Mouse (Mus musculus) neural tube, embryonic 14.5 days (tissue): ENCODE measurements around the gene Poglut1. TPM values are rescaled to one million over a fixed set of nuclear protein-coding genes. Genes with fewer than 3 reads are reported as not detected.

Experiments
- ATAC-seq: fragments of 200-750 bp; cut with Nextera tagmentation; 2 replicates; pipeline ENCODE4 v1.8.0; 2017; ENCODE audit warnings: low read depth, mild to moderate bottlenecking, moderate TSS enrichment, moderate library complexity
- H3K27ac ChIP-seq: fragments of 300-500 bp; sonication (generic); 2 replicates; pipeline ENCODE4 v1.5.1; 2014; ENCODE audit warnings: low read depth, mild to moderate bottlenecking, control low read depth, low read length, moderate library complexity, mixed read lengths
- H3K27me3 ChIP-seq: fragments of 300-500 bp; sonication (generic); 2 replicates; pipeline ENCODE4 v1.6.1; 2014; ENCODE audit warnings: low read length; ENCODE audit not compliant: control insufficient read depth, insufficient read depth
- H3K36me3 ChIP-seq: fragments of 300-500 bp; sonication (generic); 2 replicates; pipeline ENCODE4 v1.6.1; 2014; ENCODE audit warnings: low read length, mixed read lengths; ENCODE audit not compliant: control insufficient read depth, insufficient read depth
- H3K4me1 ChIP-seq: fragments of 300-500 bp; sonication (generic); 2 replicates; pipeline ENCODE4 v1.6.1; 2014; ENCODE audit warnings: low read length; ENCODE audit not compliant: control insufficient read depth, insufficient read depth
- H3K4me2 ChIP-seq: fragments of 300-500 bp; sonication (generic); 2 replicates; pipeline ENCODE4 v1.6.1; 2014; ENCODE audit warnings: mild to moderate bottlenecking, low read depth, low read length, control low read depth
- H3K4me3 ChIP-seq: fragments of 300-500 bp; sonication (generic); 2 replicates; pipeline ENCODE4 v1.5.1; 2014; ENCODE audit warnings: low read depth, low read length, control low read depth, mixed read lengths
- H3K9ac ChIP-seq: fragments of 300-500 bp; sonication (generic); replicated peaks from 2 replicates; pipeline ENCODE4 v1.6.1; 2014; ENCODE audit warnings: low read depth, mild to moderate bottlenecking, control low read depth, low read length, mixed read lengths
- H3K9me3 ChIP-seq: fragments of 300-500 bp; sonication (generic); 2 replicates; pipeline ENCODE4 v1.6.1; 2016; ENCODE audit warnings: low read length; ENCODE audit not compliant: control insufficient read depth
- WGBS: fragments of 180-500 bp; shearing (Covaris S2); extraction: QIAGEN DNeasy Blood & Tissue Kit; methylation state at CpG from one replicate; pipeline ENCODE4 v1.1.7; 2014; 5-methylcytosine and 5-hydroxymethylcytosine counted together
- polyA plus RNA-seq: library from polyadenylated mRNA; unstranded; fragments of >200 nt; fragmentation: Nextera tagmentation; extraction: Ambion mirVana; gene quantifications from 2 replicates; pipeline ENCODE4 v1.2.1, GENCODE M21; 2014

Gene Poglut1
- polyA plus RNA-seq, 1 experiment from 2014 or later: 57.0 TPM

DNA sequence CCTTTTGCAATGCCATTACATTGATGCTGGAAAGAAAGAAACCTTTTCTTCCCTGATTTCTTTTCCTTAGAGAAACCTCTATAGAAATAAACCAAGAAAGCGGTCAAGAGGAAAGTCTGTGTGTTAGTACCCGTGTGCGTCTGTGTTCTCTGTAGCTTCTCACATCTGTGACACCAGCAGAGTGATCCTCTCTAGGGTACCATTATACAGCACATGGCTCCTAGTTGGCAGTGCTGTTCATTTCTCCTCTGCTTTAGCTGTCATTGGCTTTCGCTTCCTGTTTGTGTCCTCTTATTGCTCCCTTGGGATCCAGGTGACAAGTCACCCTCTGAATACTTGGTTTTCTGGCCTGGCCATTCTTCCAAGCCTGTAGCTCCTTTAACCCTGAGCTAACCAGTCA, 37.5 kb upstream of the Poglut1 start:
- no peak overlapping the region for H3K4me2 ChIP-seq
- H3K27ac ChIP-seq: no peak overlapping the region
- no peak overlapping the region for H3K4me3 ChIP-seq
- peaks cover 36% of the 10 kb centered on the region for H3K36me3 ChIP-seq
- no peak for ATAC-seq
- H3K4me1 ChIP-seq: no peaks in the 10 kb centered on the region
- H3K9ac ChIP-seq: no peak overlapping the region
- H3K9me3 ChIP-seq: no peaks in the 10 kb centered on the region
- WGBS: 54% methylated on average over 4 of the region's 4 CpGs
- no peaks in the 10 kb centered on the region for H3K27me3 ChIP-seq

DNA sequence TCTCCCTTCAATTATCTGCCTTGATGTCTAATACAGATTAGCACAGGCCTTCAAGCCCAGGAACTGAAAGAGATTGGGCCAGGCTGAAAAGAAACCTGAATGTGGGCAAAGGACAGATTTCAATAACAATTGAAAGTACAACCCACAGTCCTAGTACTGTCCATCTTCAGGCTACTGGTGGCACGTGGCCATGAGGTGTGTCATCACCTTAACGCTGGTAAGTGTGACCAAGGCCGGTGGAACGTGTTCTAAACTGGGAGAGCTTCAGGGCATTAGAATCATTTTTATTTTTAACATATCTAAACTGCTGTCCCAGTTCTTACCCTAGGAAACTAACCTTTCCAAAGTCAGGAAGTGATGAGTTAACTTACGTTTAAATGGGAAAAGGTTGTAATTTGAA, 37.1 kb upstream of the Poglut1 start:
- Histone ChIP-seq H3K9ac (no peak overlapping the region), H3K9me3 (no peaks in the 10 kb centered on the region), H3K27me3 (no peaks in the 10 kb centered on the region), H3K4me1 (no peaks in the 10 kb centered on the region), H3K4me2 (no peak overlapping the region), H3K27ac (no peak overlapping the region), H3K4me3 (no peak overlapping the region), H3K36me3 (peaks cover 36% of the 10 kb centered on the region)
- no peak for ATAC-seq
- 97% methylated on average over 5 of the region's 5 CpGs for WGBS

DNA sequence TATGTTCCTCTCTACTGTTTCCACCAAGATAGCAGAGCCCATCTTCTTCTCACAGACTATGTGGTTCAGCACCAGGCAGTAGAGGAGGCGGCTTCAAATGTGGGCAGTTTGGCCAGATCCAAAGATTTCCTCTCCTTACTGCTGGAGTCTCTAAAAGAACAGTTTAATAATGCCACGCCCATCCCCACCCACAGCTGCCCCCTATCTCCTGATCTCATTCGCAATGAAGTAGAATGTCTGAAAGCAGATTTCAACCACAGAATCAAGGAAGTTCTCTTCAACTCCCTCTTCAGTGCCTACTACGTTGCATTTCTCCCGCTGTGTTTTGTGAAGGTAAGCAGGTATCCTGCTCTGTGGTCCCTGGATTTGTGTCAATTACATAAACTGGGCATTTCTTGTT, 35.1 kb upstream of the Poglut1 start:
- WGBS: 96% methylated on average over 5 of the region's 5 CpGs
- Histone ChIP-seq H3K27ac (no peak overlapping the region), H3K27me3 (no peaks in the 10 kb centered on the region), H3K36me3 (peaks cover 28% of the 10 kb centered on the region), H3K4me2 (no peak overlapping the region), H3K4me1 (no peaks in the 10 kb centered on the region), H3K9me3 (no peaks in the 10 kb centered on the region), H3K9ac (no peak overlapping the region), H3K4me3 (no peak overlapping the region)
- no peak for ATAC-seq

DNA sequence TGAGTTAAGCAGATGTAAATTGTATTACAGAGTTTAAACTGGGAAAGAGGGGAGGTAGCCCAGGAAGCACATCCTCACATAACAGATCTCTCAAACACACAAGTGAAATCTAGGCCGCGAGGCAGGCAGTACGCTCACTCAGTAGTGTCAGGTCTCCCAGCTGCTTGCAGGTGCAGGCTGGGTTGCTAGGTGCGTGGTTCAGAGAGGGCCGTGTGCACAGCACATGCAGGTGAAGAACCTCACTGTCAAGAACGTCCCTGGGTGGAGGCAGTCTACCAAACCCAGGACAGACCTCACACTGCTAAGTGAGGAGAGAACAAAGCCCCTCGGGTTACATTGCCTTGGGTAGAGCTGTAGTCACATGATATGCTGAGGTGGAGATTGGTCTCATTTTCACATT, 34.7 kb upstream of the Poglut1 start:
- Histone ChIP-seq H3K4me2 (no peak overlapping the region), H3K4me3 (no peak overlapping the region), H3K27ac (no peak overlapping the region), H3K36me3 (peaks cover 28% of the 10 kb centered on the region), H3K4me1 (no peaks in the 10 kb centered on the region), H3K27me3 (no peaks in the 10 kb centered on the region), H3K9ac (no peak overlapping the region), H3K9me3 (no peaks in the 10 kb centered on the region)
- ATAC-seq: no peak
- WGBS: 98% methylated on average over 7 of the region's 7 CpGs

DNA sequence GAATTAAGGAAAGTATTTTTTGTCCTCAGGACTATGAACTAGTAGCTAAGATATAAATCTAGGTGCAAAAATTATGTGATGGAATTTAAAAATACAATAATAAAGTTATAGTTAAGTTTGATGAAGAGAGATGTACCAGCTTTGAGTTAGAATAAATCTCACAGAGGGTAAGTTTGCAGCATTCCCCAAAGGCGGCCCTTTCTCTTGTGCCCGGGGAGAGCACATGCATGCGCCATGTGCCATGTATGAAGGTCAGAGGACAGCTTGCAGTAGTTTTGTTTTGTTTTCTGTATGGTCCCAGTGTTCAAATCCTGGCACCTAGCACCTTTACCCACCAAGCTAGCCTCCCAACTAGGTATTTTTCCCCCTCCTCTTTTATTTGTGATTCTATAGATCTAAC, 21.4 kb upstream of the Poglut1 start:
- Histone ChIP-seq H3K4me3 (no peak overlapping the region), H3K27ac (no peak overlapping the region), H3K9ac (no peak overlapping the region), H3K36me3 (peaks cover 11% of the 10 kb centered on the region), H3K4me1 (no peaks in the 10 kb centered on the region), H3K9me3 (no peaks in the 10 kb centered on the region), H3K4me2 (no peak overlapping the region), H3K27me3 (no peaks in the 10 kb centered on the region)
- WGBS: 98% methylated on average over 3 of the region's 3 CpGs
- no peak for ATAC-seq

DNA sequence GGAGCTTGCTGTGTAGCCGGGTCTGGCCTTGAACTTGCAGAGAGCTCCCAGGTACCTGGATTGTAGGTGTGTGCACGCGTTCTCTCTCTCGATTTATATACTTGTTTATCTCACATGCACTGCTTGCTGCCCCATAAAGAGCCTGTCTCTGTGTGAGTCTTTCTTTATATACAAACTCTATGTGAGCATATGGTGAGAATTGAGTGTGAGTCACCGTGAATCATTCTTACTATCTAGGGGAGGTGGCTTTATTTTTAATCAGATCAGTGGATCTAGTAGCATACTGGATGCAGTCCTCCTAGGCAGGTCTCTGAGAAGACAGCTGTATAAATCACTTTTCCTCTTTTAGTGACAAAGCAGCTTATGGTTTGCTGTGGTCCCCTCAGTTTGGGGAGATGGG, 18.1 kb upstream of the Poglut1 start:
- Histone ChIP-seq H3K36me3 (peaks cover 5% of the 10 kb centered on the region), H3K4me1 (peaks cover 10% of the 10 kb centered on the region), H3K9ac (no peak overlapping the region), H3K4me2 (no peak overlapping the region), H3K27ac (no peak overlapping the region), H3K4me3 (no peak overlapping the region), H3K27me3 (no peaks in the 10 kb centered on the region), H3K9me3 (no peaks in the 10 kb centered on the region)
- ATAC-seq: no peak
- WGBS: 96% methylated on average over 5 of the region's 5 CpGs

DNA sequence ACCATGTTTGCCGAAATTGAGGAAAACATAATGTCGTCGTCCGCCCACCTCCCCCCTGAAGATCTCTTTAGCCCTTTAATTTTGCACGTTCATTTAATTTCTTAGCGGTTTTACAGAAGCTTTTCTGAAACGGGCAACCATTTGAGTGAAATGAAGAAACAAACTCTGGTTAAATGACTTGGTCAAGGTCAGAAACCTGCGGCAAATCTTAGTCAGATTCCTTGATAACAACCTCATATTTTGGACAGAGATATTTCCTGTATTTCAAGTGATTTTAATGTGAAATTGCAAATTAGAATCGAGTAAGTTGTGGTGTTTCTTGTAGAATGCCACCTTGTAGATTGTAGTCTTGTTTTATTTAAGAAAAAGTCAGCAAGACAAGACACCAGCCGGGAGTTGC, 13.5 kb upstream of the Poglut1 start:
- peaks cover 10% of the 10 kb centered on the region for H3K4me1 ChIP-seq
- ATAC-seq: no peak
- no peaks in the 10 kb centered on the region for H3K9me3 ChIP-seq
- H3K27ac ChIP-seq: no peak overlapping the region
- WGBS: 42% methylated on average over 10 of the region's 10 CpGs
- peaks cover 5% of the 10 kb centered on the region; the same call in 1 of the 2 replicates for H3K36me3 ChIP-seq
- H3K27me3 ChIP-seq: no peaks in the 10 kb centered on the region
- peak overlapping the region; percentile 68 for H3K4me2 ChIP-seq
- H3K9ac ChIP-seq: peak overlapping the region; percentile 92
- H3K4me3 ChIP-seq: peak overlapping the region; percentile 91

DNA sequence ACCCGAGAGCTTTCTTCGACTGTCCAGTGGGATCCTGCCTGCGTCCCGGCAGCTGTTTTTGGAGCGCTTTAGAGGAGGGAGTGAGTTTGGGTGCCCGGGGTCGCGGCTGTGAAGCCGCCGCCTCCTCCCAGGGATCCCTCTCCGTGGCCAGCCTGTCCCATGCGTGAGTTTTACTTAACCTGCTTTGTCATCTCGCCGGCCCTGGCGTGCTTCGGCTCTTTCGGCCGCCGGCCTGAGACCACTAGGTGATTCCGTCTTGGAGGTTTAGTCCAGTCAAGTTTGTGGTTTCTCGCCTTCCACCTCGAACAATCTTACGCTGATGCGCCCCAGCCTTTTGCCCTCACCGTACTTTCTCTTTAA, 12.9 kb upstream of the Poglut1 start:
- peak overlapping the region; percentile 81 for H3K27ac ChIP-seq
- H3K36me3 ChIP-seq: peaks cover 5% of the 10 kb centered on the region; the same call in 1 of the 2 replicates
- H3K9ac ChIP-seq: peak overlapping the region; percentile 92
- H3K4me3 ChIP-seq: peak overlapping the region; percentile 91
- no peaks in the 10 kb centered on the region for H3K27me3 ChIP-seq
- peak; percentile 79 for ATAC-seq
- WGBS: under 1% methylated on average over 25 of the region's 25 CpGs
- H3K4me1 ChIP-seq: peaks cover 10% of the 10 kb centered on the region
- no peaks in the 10 kb centered on the region for H3K9me3 ChIP-seq
- peak overlapping the region; percentile 68 for H3K4me2 ChIP-seq

DNA sequence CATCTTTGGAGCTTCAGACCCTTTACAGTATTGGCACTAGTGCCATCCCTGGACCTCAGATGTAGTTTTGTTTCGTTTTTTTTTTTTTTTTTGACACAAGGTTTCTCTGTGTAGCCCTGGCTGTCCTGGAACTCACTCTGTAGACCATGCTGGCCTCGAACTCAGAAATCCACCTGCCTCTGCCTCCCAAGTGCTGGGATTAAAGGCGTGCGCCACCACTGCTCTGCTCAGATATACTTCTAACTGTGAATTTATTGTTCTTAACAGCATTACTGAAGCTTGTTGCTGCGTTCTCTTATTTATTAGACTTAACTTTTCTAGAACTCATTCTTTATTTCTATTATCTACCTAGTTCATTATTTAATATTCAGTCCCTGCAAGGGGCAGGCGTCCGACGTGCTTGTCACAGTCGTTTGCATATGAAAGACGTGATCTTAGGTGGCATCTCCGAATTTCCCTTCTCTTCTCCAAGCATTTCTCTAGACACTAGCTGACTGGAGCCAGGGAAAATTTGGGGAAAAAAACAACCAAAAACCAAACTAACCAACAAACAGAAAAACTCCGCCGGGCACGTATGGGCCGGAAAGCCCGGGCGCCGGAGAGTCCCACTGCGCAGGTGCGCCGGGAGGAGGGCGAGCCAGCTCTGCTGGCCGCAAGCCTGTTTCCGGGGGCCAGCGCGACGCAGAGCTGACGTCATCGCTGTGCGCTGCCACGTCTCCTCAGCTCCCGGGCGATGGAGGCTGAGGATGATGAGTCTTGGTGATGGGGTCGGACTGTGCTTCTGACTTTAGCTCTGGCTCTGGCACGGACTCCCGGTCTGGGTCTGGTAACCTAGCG, 12.3 kb upstream of the Poglut1 start:
- peak overlapping the region; percentile 92 for H3K9ac ChIP-seq
- WGBS: 6% methylated on average over 37 of the region's 37 CpGs
- ATAC-seq: peak; percentile 97

More for the DNA sequence above, 12.3 kb upstream of the Poglut1 start:
- peaks cover 5% of the 10 kb centered on the region; the same call in 1 of the 2 replicates for H3K36me3 ChIP-seq
- no peaks in the 10 kb centered on the region for H3K9me3 ChIP-seq
- H3K4me1 ChIP-seq: peaks cover 10% of the 10 kb centered on the region
- H3K4me3 ChIP-seq: peak overlapping the region; percentile 91
- H3K27me3 ChIP-seq: no peaks in the 10 kb centered on the region
- H3K4me2 ChIP-seq: peak overlapping the region; percentile 68
- peak overlapping the region; percentile 81 for H3K27ac ChIP-seq
